Mouse (Mus musculus) kidney, postnatal 0 days (tissue): ENCODE data around the gene Dcp1a. TPM values are rescaled to one million over a fixed set of nuclear protein-coding genes. Genes with fewer than 3 reads are reported as not detected.

ENCODE experiments used
- ATAC-seq: fragments of 200-750 bp; cut with Nextera tagmentation; replicated peaks from 2 replicates; pipeline ENCODE4 v1.8.0; 2017; ENCODE audit warnings: low read depth, moderate number of reproducible peaks, moderate TSS enrichment, moderate library complexity; ENCODE audit not compliant: low FRiP score
- DNase-seq: peaks from one replicate; pipeline ENCODE4 v3.0.0-alpha.2; 2016; ENCODE audit warnings: low spot score
- H3K27ac ChIP-seq: fragments of 300-500 bp; sonication (generic); 2 replicates; pipeline ENCODE4 v1.5.1; 2014; ENCODE audit warnings: mild to moderate bottlenecking
- H3K27me3 ChIP-seq: fragments of 300-500 bp; sonication (generic); 2 replicates; pipeline ENCODE4 v1.6.1; 2014; ENCODE audit warnings: low read length, mixed read lengths; ENCODE audit not compliant: insufficient read depth
- H3K36me3 ChIP-seq: fragments of 300-500 bp; sonication (generic); 2 replicates; pipeline ENCODE4 v1.6.1; 2014; ENCODE audit warnings: low read length, mixed read lengths; ENCODE audit not compliant: insufficient read depth
- H3K4me1 ChIP-seq: fragments of 300-500 bp; sonication (generic); replicated peaks from 2 replicates; pipeline ENCODE4 v1.6.1; 2014; ENCODE audit warnings: antibody characterized with exemption, low read length, mixed read lengths; ENCODE audit not compliant: insufficient read depth
- H3K4me2 ChIP-seq: fragments of 300-500 bp; sonication (generic); 2 replicates; pipeline ENCODE4 v1.6.1; 2014; ENCODE audit warnings: mild to moderate bottlenecking, low read length, moderate library complexity, mixed read lengths
- H3K4me3 ChIP-seq: fragments of 300-500 bp; sonication (generic); replicated peaks from 2 replicates; pipeline ENCODE4 v1.5.1; 2014; ENCODE audit warnings: low read depth, low read length
- H3K9ac ChIP-seq: fragments of 300-500 bp; sonication (generic); 2 replicates; pipeline ENCODE4 v1.6.1; 2014; ENCODE audit warnings: low read depth, low read length
- H3K9me3 ChIP-seq: fragments of 300-500 bp; sonication (generic); replicated peaks from 2 replicates; pipeline ENCODE4 v1.6.1; 2016; ENCODE audit warnings: low read length, inconsistent platforms, mixed read lengths
- CTCF ChIP-seq: IDR thresholded peaks from 2 replicates; pipeline ENCODE4 v1.5.1; 2016; ENCODE audit warnings: antibody characterized with exemption, low read depth, mild to moderate bottlenecking, moderate library complexity
- WGBS: fragments of 180-500 bp; shearing (Covaris S2); extraction: QIAGEN DNeasy Blood & Tissue Kit; methylation state at CpG from one replicate; pipeline ENCODE4 v1.1.7; 2014; 5-methylcytosine and 5-hydroxymethylcytosine counted together
- polyA plus RNA-seq: library from polyadenylated mRNA; unstranded; fragments of >200 nt; fragmentation: Nextera tagmentation; extraction: Ambion mirVana; gene quantifications from 2 replicates; pipeline ENCODE4 v1.2.1, GENCODE M21; 2015

Gene Dcp1a
- polyA plus RNA-seq, 1 experiment from 2014 or later = 11.4 TPM

GRCm38 (mm10) chr14:30455801-30456595 is 23.3 kb upstream of the Dcp1a start:
- Histone ChIP-seq H3K9me3 (no peaks in the 10 kb centered on the region), H3K36me3 (no peaks in the 10 kb centered on the region), H3K9ac (no peak overlapping the region), H3K27me3 (no peaks in the 10 kb centered on the region), H3K4me2 (peak overlapping the region; percentile 9; the same call in 1 of the 2 replicates), H3K27ac (no peak overlapping the region), H3K4me1 (no peaks in the 10 kb centered on the region), H3K4me3 (no peak overlapping the region)
- 15% methylated on average over 13 of the region's 13 CpGs for WGBS
- TF ChIP-seq CTCF = no peak
- DNase-seq (peak; percentile 33), ATAC-seq (no peak)

- Histone ChIP-seq H3K4me2 (no peak overlapping the region), H3K9me3 (no peaks in the 10 kb centered on the region), H3K4me1 (no peaks in the 10 kb centered on the region), H3K27me3 (no peaks in the 10 kb centered on the region), H3K4me3 (no peak overlapping the region), H3K27ac (no peak overlapping the region), H3K9ac (no peak overlapping the region), H3K36me3 (no peaks in the 10 kb centered on the region)
- DNase-seq = no peak
- WGBS = 52% methylated on average over 7 of the region's 7 CpGs
- no peak for ATAC-seq
- TF ChIP-seq CTCF = no peak
Measured at GRCm38 (mm10) chr14:30457436-30457835, 21.9 kb upstream of the Dcp1a start.

DNA sequence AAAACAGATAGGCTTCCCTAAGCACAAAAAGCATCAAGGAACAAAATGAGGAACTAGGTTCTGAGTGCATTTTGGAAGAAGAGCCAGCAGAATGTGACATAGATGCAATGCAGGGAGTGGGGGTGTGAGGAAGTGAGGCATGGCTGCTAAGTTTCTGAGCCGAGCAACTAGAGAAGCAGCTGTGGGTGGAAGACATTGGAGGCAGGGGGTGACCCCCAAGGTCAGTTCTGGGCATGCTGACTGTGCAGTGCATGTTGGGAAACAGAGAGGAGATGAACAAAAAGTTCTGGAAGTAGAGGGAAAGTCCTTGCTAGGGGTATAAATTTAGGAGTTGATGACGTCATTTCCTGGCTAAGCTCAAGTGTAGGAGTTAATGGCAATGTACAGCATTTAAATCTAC is 21.4 kb upstream of the Dcp1a start:
- H3K4me2 ChIP-seq = no peak overlapping the region
- H3K9me3 ChIP-seq = no peaks in the 10 kb centered on the region
- H3K27ac ChIP-seq = no peak overlapping the region
- 9% methylated on average over 2 of the region's 2 CpGs for WGBS
- no peaks in the 10 kb centered on the region for H3K4me1 ChIP-seq
- H3K4me3 ChIP-seq = no peak overlapping the region
- no peak overlapping the region for H3K9ac ChIP-seq
- H3K27me3 ChIP-seq = no peaks in the 10 kb centered on the region
- ATAC-seq (no peak), DNase-seq (peak; percentile 41)
- H3K36me3 ChIP-seq = no peaks in the 10 kb centered on the region
- no peak for TF ChIP-seq CTCF

DNA sequence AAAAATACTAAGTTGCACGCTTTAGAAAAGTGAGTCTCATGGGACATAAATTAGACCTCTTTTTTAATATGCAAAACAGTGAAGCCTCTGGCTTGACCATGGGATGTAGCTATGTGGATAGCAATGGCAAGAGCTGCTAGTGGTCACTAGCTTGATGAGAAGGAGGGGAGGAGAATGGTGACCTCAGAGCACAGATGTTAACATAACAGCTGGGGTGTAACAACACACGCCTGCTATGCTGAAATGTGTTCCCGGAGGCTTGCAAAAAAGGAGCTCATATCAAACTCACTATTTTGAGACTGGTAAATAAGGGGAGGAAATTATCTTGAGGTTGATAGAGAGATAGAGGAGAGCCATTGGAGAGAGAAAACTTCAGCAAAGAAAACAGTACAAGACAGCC is 20.5 kb upstream of the Dcp1a start:
- Histone ChIP-seq H3K27ac (no peak overlapping the region), H3K9me3 (no peaks in the 10 kb centered on the region), H3K27me3 (no peaks in the 10 kb centered on the region), H3K4me2 (no peak overlapping the region), H3K9ac (no peak overlapping the region), H3K36me3 (no peaks in the 10 kb centered on the region), H3K4me1 (no peaks in the 10 kb centered on the region), H3K4me3 (no peak overlapping the region)
- WGBS = 56% methylated on average over 3 of the region's 3 CpGs
- peak; percentile 45 for DNase-seq
- no peak for TF ChIP-seq CTCF
- ATAC-seq = no peak

DNA sequence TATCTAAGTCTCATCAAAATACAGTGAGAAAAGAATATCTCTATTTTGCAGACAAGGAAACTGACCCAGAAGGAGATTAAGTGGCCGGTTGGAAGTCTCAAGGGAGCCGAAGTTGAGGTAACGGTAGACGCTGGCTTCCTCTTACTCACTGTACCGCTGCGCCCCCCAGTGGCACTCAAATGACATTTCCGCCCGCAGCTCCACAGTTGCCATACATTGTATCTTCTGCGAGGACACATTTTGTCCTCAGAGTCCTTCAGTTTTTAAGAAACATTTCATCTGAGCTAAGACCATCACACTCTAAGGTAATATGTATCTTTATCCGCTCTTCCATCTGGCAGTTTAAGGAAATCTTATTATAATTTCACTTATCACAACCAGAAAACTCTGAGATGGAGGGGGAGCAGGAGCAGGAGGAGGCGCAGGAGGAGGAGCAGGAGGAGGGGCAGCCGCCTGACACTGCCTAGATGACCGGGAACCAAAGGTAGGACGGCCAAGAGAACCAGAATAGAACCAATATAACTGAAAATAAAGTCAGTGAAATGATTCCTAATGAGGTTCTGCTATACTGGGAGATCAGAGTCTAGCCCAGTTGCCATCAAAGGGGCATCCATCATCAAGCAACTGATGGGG is 19.3 kb upstream of the Dcp1a start:
- WGBS = 3% methylated on average over 14 of the region's 14 CpGs
- H3K4me2 ChIP-seq = peak overlapping the region; percentile 6; the same call in 1 of the 2 replicates
- H3K9ac ChIP-seq = no peak overlapping the region
- no peak overlapping the region for H3K27ac ChIP-seq
- no peak overlapping the region for H3K4me3 ChIP-seq
- no peaks in the 10 kb centered on the region for H3K27me3 ChIP-seq
- DNase-seq (peak; percentile 92), ATAC-seq (no peak; the same call in 1 of the 2 replicates)
- H3K9me3 ChIP-seq = no peaks in the 10 kb centered on the region
- H3K36me3 ChIP-seq = no peaks in the 10 kb centered on the region
- TF ChIP-seq CTCF = peak; percentile 91
- H3K4me1 ChIP-seq = no peaks in the 10 kb centered on the region

- Histone ChIP-seq H3K27me3 (no peaks in the 10 kb centered on the region), H3K4me3 (no peak overlapping the region), H3K4me1 (no peaks in the 10 kb centered on the region), H3K4me2 (no peak overlapping the region), H3K9me3 (no peaks in the 10 kb centered on the region), H3K9ac (no peak overlapping the region), H3K27ac (no peak overlapping the region), H3K36me3 (no peaks in the 10 kb centered on the region)
- TF ChIP-seq CTCF = no peak
- 63% methylated on average over 4 of the region's 4 CpGs for WGBS
- ATAC-seq = no peak
- DNase-seq = no peak
Measured at GRCm38 (mm10) chr14:30463312-30463711, 16.0 kb upstream of the Dcp1a start.
